Mouse (Mus musculus): ENCODE measurements around the gene Gprin2.

GRCm38 (mm10) chr14:34190361-34190760, 11.1 kb downstream of the Gprin2 start:
- TF ChIP-seq CTCF (IDR thresholded peaks at IDR 0.05; ENCODE audit: borderline replicate concordance, extremely low read depth, insufficient read depth, insufficient read length) (no peak), POLR2A (IDR thresholded peaks at IDR 0.05; ENCODE audit: borderline replicate concordance, extremely low read depth, insufficient read depth, insufficient read length, poor library complexity, severe bottlenecking) (no peak)

All from brain, embryonic 14.5 days (tissue).